Comparison of ENCODE assay signal across 24 mouse cellular contexts in genomic region chr9:85616266-85616869, GRCm38 (mm10).
A peak's percentile ranks its signal among the peaks of the same experiment; 100 is the strongest.
DNase-seq lines count a peak whose midpoint lies in the region; ATAC-seq and TF ChIP-seq lines count a peak whose summit lies in the region.
"Had no signal": no experiment of that assay in that cellular context is flagged by ENCODE, and none has a peak within 500 bp of the region (broad histone marks: within the 10 kb centered on the region; RNA-seq: fewer than 3 reads in every experiment).

No protein-coding gene starts in this region.

- H3K4me2 ChIP-seq in kidney, embryonic 15.5 days, result 0 out of 2 replicates have a peak overlapping the region, but pooled peaks have one; percentile 16
- no peak overlapping the region for H3K4me2 ChIP-seq in lung, postnatal 0 days (replicated peaks; ENCODE audit: low read depth, low read length)
- H3K4me2 ChIP-seq: embryonic facial prominence, embryonic 12.5 days; forebrain, embryonic 15.5 days; heart, embryonic 12.5 days; midbrain, embryonic 15.5 days; neural tube, embryonic 13.5 days had no signal

- TF ChIP-seq POLR2A in lung, adult 2 months (IDR thresholded peaks at IDR 0.05; ENCODE audit: borderline replicate concordance, extremely low read depth, low read depth, low read length), result no peak

- H3K9me3 ChIP-seq in kidney, embryonic 15.5 days (replicated peaks), result no peaks in the 10 kb centered on the region
- H3K9me3 ChIP-seq in lung, postnatal 0 days (ENCODE audit: low read length), result no peaks in the 10 kb centered on the region
- no peaks in the 10 kb centered on the region for H3K9me3 ChIP-seq in midbrain, embryonic 10.5 days (replicated peaks)
- H3K9me3 ChIP-seq: embryonic facial prominence, embryonic 12.5 days; forebrain, embryonic 15.5 days; heart, embryonic 12.5 days; hindbrain, embryonic 10.5 days; midbrain, embryonic 15.5 days; neural tube, embryonic 13.5 days had no signal

- H3K27ac ChIP-seq in kidney, embryonic 15.5 days, result 0 out of 2 replicates have a peak overlapping the region, but pooled peaks have one; percentile 45
- H3K27ac ChIP-seq in lung, postnatal 0 days (ENCODE audit: low read length), result no peak overlapping the region
- no peak overlapping the region for H3K27ac ChIP-seq in midbrain, embryonic 10.5 days (replicated peaks)
- H3K27ac ChIP-seq: embryonic facial prominence, embryonic 12.5 days; forebrain, embryonic 15.5 days; hindbrain, embryonic 10.5 days; midbrain, embryonic 15.5 days; neural tube, embryonic 13.5 days had no signal

- H3K9ac ChIP-seq in kidney, embryonic 15.5 days, result no peak overlapping the region
- no peak overlapping the region for H3K9ac ChIP-seq in lung, postnatal 0 days (replicated peaks; ENCODE audit: low read depth)
- H3K9ac ChIP-seq: embryonic facial prominence, embryonic 12.5 days; forebrain, embryonic 15.5 days; heart, embryonic 12.5 days; midbrain, embryonic 15.5 days; neural tube, embryonic 13.5 days had no signal

- H3K4me1 ChIP-seq in kidney, embryonic 15.5 days, result peaks cover 16% of the 10 kb centered on the region
- H3K4me1 ChIP-seq in lung, postnatal 0 days (ENCODE audit: insufficient read depth, low read depth, low read length), result peaks cover 5% of the 10 kb centered on the region; the same call in 1 of the 2 replicates
- H3K4me1 ChIP-seq in lung, adult 2 months (ENCODE audit: control insufficient read depth, insufficient read depth, low read length), result no peaks in the 10 kb centered on the region
- no peaks in the 10 kb centered on the region for H3K4me1 ChIP-seq in midbrain, embryonic 10.5 days
- H3K4me1 ChIP-seq: embryonic facial prominence, embryonic 12.5 days; forebrain, embryonic 15.5 days; heart, embryonic 12.5 days; hindbrain, embryonic 10.5 days; midbrain, embryonic 15.5 days; neural tube, embryonic 13.5 days had no signal

- no peaks in the 10 kb centered on the region for H3K27me3 ChIP-seq in kidney, embryonic 15.5 days
- no peaks in the 10 kb centered on the region for H3K27me3 ChIP-seq in lung, postnatal 0 days (replicated peaks; ENCODE audit: insufficient read depth, low read length)
- H3K27me3 ChIP-seq in midbrain, embryonic 10.5 days (ENCODE audit: low read depth, poor library complexity, severe bottlenecking), result no peaks in the 10 kb centered on the region
- H3K27me3 ChIP-seq: embryonic facial prominence, embryonic 12.5 days; heart, embryonic 12.5 days; midbrain, embryonic 15.5 days; neural tube, embryonic 13.5 days had no signal

- no peak for TF ChIP-seq CTCF in lung, postnatal 0 days (IDR thresholded peaks at IDR 0.05)
- no peak for TF ChIP-seq CTCF in lung, adult 2 months (IDR thresholded peaks at IDR 0.05; ENCODE audit: insufficient read depth, low read length)

- peak; percentile 73 for ATAC-seq in kidney, embryonic 15.5 days (replicated peaks; ENCODE audit: low FRiP score)
- peak; percentile 32 for ATAC-seq in lung, postnatal 0 days
- ATAC-seq: CD4-positive, CD25-positive, alpha-beta regulatory T cell, adult 4 months; forebrain, embryonic 15.5 days; midbrain, embryonic 15.5 days had no signal

- TF ChIP-seq EP300 in lung, postnatal 0 days (IDR thresholded peaks at IDR 0.05), result no peak

- H3K36me3 ChIP-seq in kidney, embryonic 15.5 days, result no peaks in the 10 kb centered on the region
- no peaks in the 10 kb centered on the region for H3K36me3 ChIP-seq in lung, postnatal 0 days (ENCODE audit: insufficient read depth, low read length)
- no peaks in the 10 kb centered on the region for H3K36me3 ChIP-seq in midbrain, embryonic 10.5 days
- H3K36me3 ChIP-seq: embryonic facial prominence, embryonic 12.5 days; forebrain, embryonic 15.5 days; heart, embryonic 12.5 days; hindbrain, embryonic 10.5 days; midbrain, embryonic 15.5 days; neural tube, embryonic 13.5 days had no signal

- WGBS in kidney, embryonic 15.5 days, result 54% methylated on average over 12 of the region's 12 CpGs
- 73% methylated on average over 12 of the region's 12 CpGs for WGBS in lung, postnatal 0 days
- WGBS in lung, adult 2 months, result 71% methylated on average over 12 of the region's 12 CpGs
- 87% methylated on average over 12 of the region's 12 CpGs for WGBS in midbrain, embryonic 10.5 days

- peak; percentile 53 to 59 for DNase-seq in cerebellum, postnatal 10 days
- no peak for DNase-seq in cerebellum, postnatal 4 days (ENCODE audit: low spot score in 2 of 2)
- no peak for DNase-seq in kidney, postnatal 36 days
- peak; percentile 24 for DNase-seq in lung, postnatal 0 days (ENCODE audit: low spot score)
- DNase-seq in lung, adult 2 months, result no peak
- peak; percentile 40 for DNase-seq in fibroblast of lung, adult 2 months (ENCODE audit: low read depth)
- no peak for DNase-seq in midbrain, embryonic 10.5 days (ENCODE audit: low spot score)
- DNase-seq: adrenal gland, postnatal 25 days; cerebellum, adult 9-10 months; gastrocnemius, postnatal 25 days; heart, adult 18-20 months; heart, postnatal 10 days; kidney, adult 11 months; retina, postnatal 1 day; thymus, adult 18-20 months; thymus, postnatal 36 days had no signal

- no peak overlapping the region for H3K4me3 ChIP-seq in kidney, embryonic 15.5 days (replicated peaks)
- H3K4me3 ChIP-seq in lung, postnatal 0 days (ENCODE audit: low read depth, low read length), result no peak overlapping the region
- no peak overlapping the region for H3K4me3 ChIP-seq in lung, adult 2 months (replicated peaks; ENCODE audit: extremely low read depth, low read depth, low read length)
- no peak overlapping the region for H3K4me3 ChIP-seq in midbrain, embryonic 10.5 days
- H3K4me3 ChIP-seq: embryonic facial prominence, embryonic 12.5 days; forebrain, embryonic 15.5 days; heart, embryonic 12.5 days; hindbrain, embryonic 10.5 days; midbrain, embryonic 15.5 days; neural tube, embryonic 13.5 days had no signal

Comparison
In these comparisons a context has a peak if more than half of its experiments do, and no peak if none do; other contexts are left out.
1. DNase-seq: peak in cerebellum, postnatal 10 days (2 of 2), lung, postnatal 0 days (single experiment) and fibroblast of lung, adult 2 months (single experiment); none in cerebellum, postnatal 4 days (0 of 2), kidney, postnatal 36 days (0 of 2), lung, adult 2 months (single experiment) and midbrain, embryonic 10.5 days (single experiment).